Mouse (Mus musculus) ES-Bruce4 (cell line): ENCODE measurements at regions not wholly inside any gene's neighbourhood (a gene's known extent, or its start where the extent isn't known, plus 50 kb on each side); places are given as distances from the start of the nearest gene placed in this dataset.

Source experiments
- H3K27ac ChIP-seq: 2 replicates; pipeline ENCODE4 v1.5.1; 2012; ENCODE audit warnings: low read length, inconsistent platforms; ENCODE audit not compliant: insufficient read depth
- H3K27me3 ChIP-seq: 2 replicates; pipeline ENCODE4 v1.6.1; 2012; ENCODE audit warnings: mild to moderate bottlenecking, low read length, inconsistent platforms; ENCODE audit not compliant: control insufficient read depth, poor library complexity, insufficient read depth, severe bottlenecking
- H3K36me3 ChIP-seq: 2 replicates; pipeline ENCODE4 v1.6.1; 2012; ENCODE audit warnings: inconsistent platforms, mild to moderate bottlenecking, low read length, moderate library complexity; ENCODE audit not compliant: control insufficient read depth, poor library complexity, insufficient read depth, severe bottlenecking
- H3K4me1 ChIP-seq: one replicate; pipeline ENCODE4 v1.8.1; 2011; ENCODE audit warnings: low read length; ENCODE audit not compliant: control insufficient read depth, insufficient read depth
- H3K4me3 ChIP-seq: 2 replicates; pipeline ENCODE4 v1.5.1; 2011; ENCODE audit warnings: low read depth, mild to moderate bottlenecking, low read length
- H3K9ac ChIP-seq: 2 replicates; pipeline ENCODE4 v1.6.1; 2012; ENCODE audit warnings: low read depth, mild to moderate bottlenecking, inconsistent platforms; ENCODE audit not compliant: poor library complexity, severe bottlenecking
- H3K9me3 ChIP-seq: replicated peaks from 2 replicates; pipeline ENCODE4 v1.6.1; 2012; ENCODE audit warnings: mild to moderate bottlenecking, low read length, inconsistent platforms; ENCODE audit not compliant: control insufficient read depth, poor library complexity, insufficient read depth, severe bottlenecking
- CTCF ChIP-seq: IDR thresholded peaks from one replicate; pipeline ENCODE4 v1.8.1; 2011; ENCODE audit warnings: low read depth, low read length
- EP300 ChIP-seq: IDR thresholded peaks from 2 replicates; pipeline ENCODE4 v1.6.1; 2011; ENCODE audit warnings: low read depth, low read length; ENCODE audit not compliant: insufficient read depth
- POLR2A ChIP-seq: IDR thresholded peaks from one replicate; pipeline ENCODE4 v1.8.1; 2011; ENCODE audit warnings: low read length; ENCODE audit not compliant: insufficient read depth

- Histone ChIP-seq H3K27ac (no peak overlapping the region), H3K9me3 (no peaks in the 10 kb centered on the region; the same call in none of the 2 replicates), H3K9ac (no peak overlapping the region), H3K4me3 (no peak overlapping the region), H3K27me3 (no peaks in the 10 kb centered on the region), H3K36me3 (no peaks in the 10 kb centered on the region), H3K4me1 (no peaks in the 10 kb centered on the region)
- no peak for TF ChIP-seq EP300
- no peak for TF ChIP-seq POLR2A
- TF ChIP-seq CTCF: no peak
Observed at GRCm38 (mm10) chr12:32489415-32490139, 111.1 kb downstream of the Ccdc71l start.

- no peaks in the 10 kb centered on the region for H3K4me1 ChIP-seq
- no peak overlapping the region for H3K9ac ChIP-seq
- no peak overlapping the region for H3K27ac ChIP-seq
- H3K27me3 ChIP-seq: no peaks in the 10 kb centered on the region
- no peak overlapping the region for H3K4me3 ChIP-seq
- TF ChIP-seq POLR2A (no peak), CTCF (no peak), EP300 (no peak)
- H3K9me3 ChIP-seq: no peaks in the 10 kb centered on the region
- no peaks in the 10 kb centered on the region for H3K36me3 ChIP-seq
Observed at GRCm38 (mm10) chr12:32504196-32504595, 125.7 kb downstream of the Ccdc71l start.

GRCm38 (mm10) chr12:32508671-32509070 lies 130.2 kb downstream of the Ccdc71l start:
- no peaks in the 10 kb centered on the region for H3K27me3 ChIP-seq
- no peaks in the 10 kb centered on the region for H3K9me3 ChIP-seq
- H3K4me1 ChIP-seq: no peaks in the 10 kb centered on the region
- no peak overlapping the region for H3K4me3 ChIP-seq
- no peak for TF ChIP-seq EP300
- TF ChIP-seq POLR2A: no peak
- no peak for TF ChIP-seq CTCF
- H3K27ac ChIP-seq: no peak overlapping the region
- H3K36me3 ChIP-seq: no peaks in the 10 kb centered on the region
- H3K9ac ChIP-seq: no peak overlapping the region

- no peak overlapping the region for H3K4me3 ChIP-seq
- no peak overlapping the region for H3K9ac ChIP-seq
- no peak for TF ChIP-seq CTCF
- TF ChIP-seq EP300: no peak
- no peaks in the 10 kb centered on the region for H3K4me1 ChIP-seq
- no peak overlapping the region for H3K27ac ChIP-seq
- H3K9me3 ChIP-seq: peaks cover 2% of the 10 kb centered on the region; the same call in 1 of the 2 replicates
- H3K27me3 ChIP-seq: no peaks in the 10 kb centered on the region; the same call in 1 of the 2 replicates
- H3K36me3 ChIP-seq: no peaks in the 10 kb centered on the region
Observed at GRCm38 (mm10) chr12:32525586-32525985, 147.1 kb downstream of the Ccdc71l start.

GRCm38 (mm10) chr12:32531216-32531615 lies 152.7 kb downstream of the Ccdc71l start:
- Histone ChIP-seq H3K27ac (no peak overlapping the region), H3K4me1 (no peaks in the 10 kb centered on the region), H3K9ac (no peak overlapping the region), H3K36me3 (no peaks in the 10 kb centered on the region), H3K4me3 (no peak overlapping the region), H3K9me3 (no peaks in the 10 kb centered on the region), H3K27me3 (no peaks in the 10 kb centered on the region; the same call in 1 of the 2 replicates)
- TF ChIP-seq POLR2A (no peak), CTCF (no peak), EP300 (no peak)

- H3K9ac ChIP-seq: no peak overlapping the region
- no peaks in the 10 kb centered on the region for H3K36me3 ChIP-seq
- no peak overlapping the region for H3K27ac ChIP-seq
- H3K9me3 ChIP-seq: no peaks in the 10 kb centered on the region
- H3K4me1 ChIP-seq: no peaks in the 10 kb centered on the region
- H3K4me3 ChIP-seq: no peak overlapping the region
- TF ChIP-seq EP300 (no peak), CTCF (no peak), POLR2A (no peak)
- H3K27me3 ChIP-seq: no peaks in the 10 kb centered on the region; the same call in 1 of the 2 replicates
Observed at GRCm38 (mm10) chr12:32533641-32534040, 155.1 kb downstream of the Ccdc71l start.
